Mouse (Mus musculus) thymus, adult 2 months (tissue): ENCODE measurements around the gene Scg5.

Experiments used
- CTCF ChIP-seq: fragments of 200-500 bp; IDR thresholded peaks from 2 replicates; pipeline ENCODE4 v1.5.1; 2012; ENCODE audit warnings: mild to moderate bottlenecking, control low read depth, low read length, moderate library complexity, borderline replicate concordance; ENCODE audit not compliant: control insufficient read depth, poor library complexity, insufficient read depth; ENCODE audit errors: extremely low read depth
- POLR2A ChIP-seq: fragments of 200-500 bp; IDR thresholded peaks from 2 replicates; pipeline ENCODE4 v1.6.1; 2012; ENCODE audit warnings: mild to moderate bottlenecking, low read length, control low read depth, moderate library complexity; ENCODE audit not compliant: control insufficient read depth, poor library complexity, insufficient read depth; ENCODE audit errors: extremely low read depth

DNA sequence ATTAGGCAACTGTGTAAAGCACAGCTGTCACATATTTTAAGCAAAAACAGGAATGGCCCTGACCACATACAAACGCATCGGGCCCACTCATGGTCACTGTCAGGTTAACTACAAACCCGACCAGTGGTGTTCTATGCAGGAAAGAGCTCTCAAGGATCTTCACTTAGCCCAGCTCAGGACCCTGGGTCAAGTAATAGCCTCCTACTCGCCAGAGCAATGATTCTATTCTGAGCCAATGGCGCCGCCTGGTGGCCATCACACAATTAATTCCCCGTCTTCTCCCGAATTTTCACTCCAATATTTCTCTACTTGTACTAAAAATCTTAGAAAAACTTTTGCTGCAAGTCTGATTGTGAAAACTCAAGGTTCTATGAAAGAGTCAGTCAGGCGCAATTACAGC is 21.3 kb downstream of the Scg5 start:
- TF ChIP-seq CTCF: no peak
- TF ChIP-seq POLR2A: no peak
